Mouse (Mus musculus) retina, embryonic 14.5 days (tissue): ENCODE measurements at regions not wholly inside any gene's neighbourhood (a gene's known extent, or its start where the extent isn't known, plus 50 kb on each side); places are given as distances from the start of the nearest gene placed in this dataset.

ENCODE experiments used
- DNase-seq: peaks from one replicate; pipeline ENCODE4 v3.0.0-alpha.2; 2015; ENCODE audit warnings: low spot score

DNA sequence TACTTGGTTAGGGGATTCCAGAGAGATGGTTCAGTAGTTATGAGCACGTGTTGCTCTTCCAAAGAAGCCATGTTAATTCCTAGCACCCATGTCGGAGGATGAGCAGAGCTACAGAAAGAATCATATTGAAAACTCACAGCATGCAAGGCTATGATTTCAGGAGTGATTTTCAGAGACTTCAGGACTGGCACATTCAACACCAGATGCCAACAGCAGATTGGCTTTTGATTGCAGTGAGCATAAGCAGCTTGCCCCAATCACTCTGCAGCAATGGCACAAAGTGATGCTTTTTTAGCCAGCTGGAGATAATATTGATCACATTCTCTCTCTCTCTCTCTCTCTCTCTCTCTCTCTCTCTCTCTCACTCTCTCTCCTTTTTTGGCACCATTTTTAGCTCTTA is 166.6 kb upstream of the Chrm3 start:
- DNase-seq = no peak

DNA sequence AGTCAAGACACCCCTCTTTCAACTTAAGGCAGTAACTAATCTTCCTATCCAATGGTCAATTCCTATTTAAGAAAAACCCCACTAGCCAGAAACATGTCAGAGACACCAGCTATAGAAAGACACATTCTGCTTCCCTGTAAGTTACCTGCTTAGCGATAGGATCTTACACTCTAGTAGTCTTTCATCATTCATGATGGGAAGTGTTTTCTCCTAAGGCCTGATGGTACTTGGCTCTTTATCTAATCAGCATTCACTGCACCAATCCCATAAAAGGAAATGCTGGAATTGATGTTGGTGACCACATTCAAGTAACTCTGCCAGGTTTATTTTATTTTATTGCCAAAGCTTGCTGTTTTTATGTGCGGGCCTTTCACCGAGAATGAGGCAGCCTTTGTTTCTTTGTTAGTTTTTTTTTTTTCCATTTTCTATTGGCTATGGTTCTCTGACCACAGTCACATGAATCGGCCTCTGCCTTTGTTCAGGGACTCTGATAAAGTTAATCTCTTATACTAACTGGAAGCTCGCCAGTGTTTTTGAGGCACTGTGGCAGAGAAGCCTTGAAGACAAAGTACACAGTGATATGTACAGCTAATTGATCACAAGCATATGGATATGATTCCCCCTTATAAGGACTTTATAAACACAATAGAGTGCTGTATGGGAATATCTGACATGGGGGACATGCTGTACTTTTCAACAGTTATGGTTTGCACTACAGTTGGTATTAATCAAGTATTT is 166.0 kb upstream of the Chrm3 start:
- no peak for DNase-seq

- no peak for DNase-seq
Observed at GRCm38 (mm10) chr13:10504211-10504610, 143.6 kb upstream of the Chrm3 start.

DNA sequence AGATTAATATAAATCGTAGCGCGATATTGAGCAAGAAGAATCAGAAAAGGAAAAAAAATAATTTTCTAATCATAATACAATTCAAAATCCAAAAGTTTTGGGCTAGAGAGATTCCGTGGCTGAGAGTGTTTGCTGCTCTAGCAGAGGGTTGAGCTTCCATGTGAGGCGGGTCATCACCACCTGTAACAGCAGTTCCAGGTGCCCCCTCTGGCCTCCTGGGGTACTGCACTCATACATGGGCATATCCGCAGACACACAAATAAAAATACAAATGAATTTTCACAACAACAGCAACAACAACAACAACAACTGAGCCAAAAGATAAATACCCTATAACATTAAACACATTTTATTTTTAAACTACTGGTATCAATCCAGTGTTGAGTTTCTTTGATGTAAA is 94.7 kb upstream of the Chrm3 start:
- no peak for DNase-seq

DNA sequence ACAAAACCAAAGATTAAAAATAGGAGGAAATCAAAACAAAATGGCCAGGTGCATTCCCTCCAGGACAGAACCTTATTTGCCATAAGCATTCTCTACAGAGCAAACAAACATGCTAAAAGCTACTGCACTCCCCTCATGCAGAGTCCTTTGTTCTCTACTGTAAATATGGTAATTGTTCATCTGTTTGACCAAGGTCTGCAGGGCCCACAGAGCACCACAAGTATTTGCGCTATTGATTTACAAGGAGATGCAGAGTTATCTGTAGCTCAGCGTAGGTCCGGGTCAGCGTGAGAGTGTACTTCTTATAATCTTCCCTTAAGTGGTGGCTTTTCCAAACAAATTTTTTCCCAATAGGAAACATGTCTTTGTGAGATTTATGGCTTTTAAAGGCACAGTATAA is 94.0 kb upstream of the Chrm3 start:
- no peak for DNase-seq

GRCm38 (mm10) chr13:10451057-10451456 is 90.4 kb upstream of the Chrm3 start:
- DNase-seq = peak; percentile 39

GRCm38 (mm10) chr13:10449502-10449901 is 88.9 kb upstream of the Chrm3 start:
- no peak for DNase-seq

DNA sequence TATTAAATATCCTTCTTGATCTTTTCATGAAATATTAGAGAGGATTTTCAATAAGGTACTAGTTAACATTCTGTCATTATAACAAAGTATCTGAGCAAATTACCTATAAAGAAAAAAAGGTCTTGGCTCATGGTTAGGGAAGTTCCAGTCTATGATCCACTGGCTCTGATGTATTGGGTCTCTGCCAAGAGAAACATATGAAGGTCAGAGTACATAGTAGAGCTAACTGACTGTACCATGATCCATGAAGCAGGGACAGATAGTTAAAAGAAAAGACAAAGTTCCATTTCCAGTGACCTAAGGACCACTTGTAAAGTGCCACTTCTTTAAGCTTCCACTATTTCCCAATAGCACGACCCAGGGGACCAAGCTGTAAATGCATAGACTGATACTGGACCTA is 87.2 kb upstream of the Chrm3 start:
- DNase-seq = no peak

GRCm38 (mm10) chr13:10445679-10446078 is 85.0 kb upstream of the Chrm3 start:
- DNase-seq = peak; percentile 65
